Mouse (Mus musculus) left cerebral cortex, postnatal 36 days (tissue): ENCODE results near the gene Map1s. TPM values are rescaled to one million over a fixed set of nuclear protein-coding genes. Genes with fewer than 3 reads are reported as not detected.

Experiments used
- DNase-seq, 2 experiments: peaks; one replicate each; pipeline ENCODE4 v3.0.0; 2021 to 2022; ENCODE audit warnings: low spot score in 2 of 2, mixed read lengths in 1 of 2
- intact Hi-C: fragments of 180-260 bp; cut with DNase I; formaldehyde crosslinking; loops from one replicate; pipeline ENCODE4 v1.15.1; 2025
- total RNA-seq, 2 experiments: library from RNA; stranded (reverse); gene quantifications; 2 replicates each; pipeline ENCODE4 v1.2.3; 2021

The Map1s gene
- total RNA-seq, 2 experiments from 2014 or later = 78.7 to 82.1 TPM

DNA sequence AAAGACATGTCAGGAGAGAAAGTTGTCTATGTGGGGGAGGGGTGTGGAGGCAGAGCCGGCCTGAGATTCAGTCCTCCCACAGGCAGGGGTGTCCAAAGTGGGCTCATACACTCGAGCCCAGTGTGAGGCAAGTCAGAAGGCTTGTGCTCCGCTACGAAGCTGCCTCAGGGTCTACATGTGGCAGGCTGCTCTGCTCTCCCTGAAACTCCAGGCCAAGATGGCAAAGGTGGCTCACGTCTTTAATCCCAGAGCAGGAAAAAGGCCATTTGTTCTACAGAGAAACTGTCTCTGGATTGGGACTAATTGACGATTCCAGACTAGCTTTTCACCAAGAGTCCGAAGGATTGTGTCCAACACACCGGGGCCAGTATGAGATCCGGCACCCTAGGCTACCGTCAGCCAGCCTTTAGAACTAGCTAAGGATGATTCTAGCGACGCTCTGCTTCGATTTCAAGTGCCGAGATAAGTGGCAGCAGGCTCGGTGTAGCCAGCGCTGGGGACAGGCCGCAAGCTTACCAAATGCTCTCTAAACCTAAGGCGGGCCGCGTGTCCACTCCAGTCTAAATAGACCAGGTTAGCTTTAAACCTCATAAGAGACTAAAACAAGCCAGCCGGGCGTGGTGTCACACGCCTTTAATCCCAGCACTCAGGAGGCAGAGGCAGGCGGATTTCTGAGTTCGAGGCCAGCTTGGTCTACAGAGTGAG is 9.3 kb upstream of the Map1s start:
- intact Hi-C loops = loop anchor here (5.0 to 10.0 kb wide), 2 partner anchors 308 to 471 kb away; partner anchors contain the start of gene Use1
- DNase-seq = no peak

GRCm38 (mm10) chr8:70897021-70897680 is 8.6 kb upstream of the Map1s start, which contains the start of gene Rpl18a:
Rpl18a (minus strand) TSS chr8:70897412.
- peak; percentile 93 to 97 for DNase-seq
- intact Hi-C loops = loop anchor here (5.0 to 10.0 kb wide), 2 partner anchors 308 to 470 kb away; partner anchors contain the start of gene Use1

GRCm38 (mm10) chr8:70897681-70898413 is 7.9 kb upstream of the Map1s start:
- intact Hi-C loops = loop anchor here (5.0 to 10.0 kb wide), 2 partner anchors 307 to 469 kb away; partner anchors contain the start of gene Use1
- DNase-seq = peak; percentile 74 to 83

GRCm38 (mm10) chr8:70898661-70899198 is 7.0 kb upstream of the Map1s start:
- DNase-seq = no peak
- intact Hi-C loops = loop anchor here (5.0 to 10.0 kb wide), 2 partner anchors 306 to 469 kb away; partner anchors contain the start of gene Use1

DNA sequence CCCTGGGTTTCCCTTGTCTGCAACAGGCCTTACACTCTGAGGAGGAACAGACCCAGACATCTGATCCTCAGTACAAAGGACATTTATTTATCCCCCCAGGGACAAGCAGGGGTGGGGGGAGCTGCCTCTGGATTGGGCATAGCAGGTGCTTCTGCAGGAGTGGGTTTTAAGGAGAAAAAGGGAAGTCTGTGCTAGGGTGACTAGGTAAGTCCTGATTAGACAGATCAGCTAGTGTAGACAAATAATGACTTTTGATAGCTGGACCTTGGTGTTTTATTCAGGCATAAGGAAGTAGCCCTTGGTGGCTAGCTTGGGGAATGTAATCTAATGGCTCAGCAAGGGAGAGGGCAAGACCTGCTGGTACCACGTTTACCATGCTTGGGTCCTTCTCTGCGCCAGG is 6.5 kb upstream of the Map1s start:
- no peak for DNase-seq
- intact Hi-C loops = loop anchor here (5.0 to 10.0 kb wide), 2 partner anchors 306 to 468 kb away; partner anchors contain the start of gene Use1

GRCm38 (mm10) chr8:70900872-70901387 is 4.8 kb upstream of the Map1s start:
- intact Hi-C loops = no loop called here

DNA sequence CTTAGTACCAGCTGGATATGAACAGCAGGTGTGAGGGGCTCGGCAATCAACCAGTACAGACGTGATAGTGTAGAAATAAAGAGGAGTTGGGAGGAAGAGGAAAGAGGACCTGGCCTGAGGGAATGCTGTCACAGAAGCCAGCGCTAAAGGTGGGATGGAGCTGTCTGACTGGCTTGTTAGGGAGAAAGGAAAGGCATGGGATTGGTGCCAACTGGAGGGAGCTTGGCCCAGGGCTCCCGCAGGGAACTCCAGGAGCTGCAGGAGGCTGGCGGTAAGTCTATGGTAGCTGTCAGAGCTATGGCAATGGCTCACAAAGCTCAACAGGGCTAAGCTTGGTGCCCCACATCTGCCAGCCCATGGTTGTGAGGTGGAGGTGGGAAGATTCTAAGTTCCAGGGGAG is 3.5 kb upstream of the Map1s start:
- no peak for DNase-seq
- intact Hi-C loops = no loop called here

More at GRCm38 (mm10) chr8:70900872-70901387, 4.8 kb upstream of the Map1s start:
- DNase-seq = no peak

DNA sequence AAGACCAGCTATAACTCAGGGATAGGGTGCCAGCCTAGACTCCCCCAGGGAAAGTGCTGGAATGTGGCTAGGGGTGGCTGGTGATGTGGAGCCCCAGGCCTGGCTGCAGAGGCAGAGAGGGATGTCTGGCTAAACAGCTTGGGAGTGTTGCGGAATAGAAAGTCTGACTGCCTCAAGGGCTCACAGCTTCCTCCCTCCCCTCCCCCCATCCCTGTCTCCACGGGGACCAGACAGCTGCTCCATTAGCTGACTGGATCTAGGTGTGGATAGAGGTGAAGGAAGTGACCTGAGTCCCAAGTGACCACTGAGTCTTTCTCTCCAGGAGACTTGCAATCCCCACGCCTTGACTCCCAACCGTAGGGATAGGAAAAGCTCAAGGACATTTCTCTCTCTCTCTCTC is 2.6 kb upstream of the Map1s start:
- intact Hi-C loops = no loop called here
- no peak for DNase-seq

- intact Hi-C loops = no loop called here
- DNase-seq = no peak
Measured at GRCm38 (mm10) chr8:70903582-70903981, 2.1 kb upstream of the Map1s start.

DNA sequence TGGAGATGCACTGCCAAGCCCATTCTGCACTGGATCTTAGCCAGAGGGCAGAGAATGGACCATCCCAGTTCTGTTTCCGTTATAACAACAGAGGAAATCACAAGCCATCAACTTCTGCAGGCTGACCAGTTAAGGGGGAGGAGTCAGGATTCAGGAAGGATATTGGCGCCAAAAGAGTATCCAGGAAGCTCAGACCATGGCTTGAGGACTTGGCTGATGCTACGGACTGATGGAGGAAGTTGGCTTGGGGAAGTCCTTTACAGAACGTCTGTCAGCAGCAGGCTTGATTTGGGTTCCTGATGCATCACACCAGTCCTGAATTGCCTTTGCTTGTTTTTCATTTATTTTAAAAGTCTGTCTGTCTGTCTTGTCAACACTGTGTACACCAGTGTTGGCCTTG is 1.2 kb upstream of the Map1s start:
- intact Hi-C loops = no loop called here
- DNase-seq = no peak

GRCm38 (mm10) chr8:70905463-70905830 is 285 bp upstream of the Map1s start:
- intact Hi-C loops = loop anchor here (5.0 kb wide), 2 partner anchors 367 to 557 kb away; partner anchors contain the start of genes Abhd8, Haus8, Mrpl34 and Myo9b
- no peak for DNase-seq

DNA sequence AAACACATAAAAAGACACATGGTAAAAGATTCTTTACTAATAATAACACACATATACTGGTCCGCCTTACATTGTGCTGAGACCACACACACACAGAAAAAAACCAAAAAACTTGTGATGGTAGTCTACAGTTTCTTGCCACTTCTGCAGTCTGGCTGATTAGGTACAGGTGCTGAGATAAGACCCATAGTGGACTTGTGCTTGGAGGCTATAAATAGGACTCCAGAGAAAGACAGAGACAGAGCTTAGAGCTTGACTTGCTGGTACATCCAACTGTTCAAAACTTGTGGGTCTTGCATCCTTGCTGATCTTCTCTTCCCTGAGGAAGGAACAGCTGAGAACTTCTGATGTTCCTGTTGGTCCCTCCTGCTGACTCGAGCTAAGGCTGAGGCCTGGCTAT is 1.8 kb downstream of the Map1s start:
- intact Hi-C loops = loop anchor here (5.0 kb wide), 2 partner anchors 365 to 555 kb away; partner anchors contain the start of genes Abhd8, Haus8, Mrpl34 and Myo9b

GRCm38 (mm10) chr8:70911596-70911995 is 5.9 kb downstream of the Map1s start:
- DNase-seq = no peak
- intact Hi-C loops = no loop called here

More for the DNA sequence above, 1.8 kb downstream of the Map1s start:
- DNase-seq = no peak

GRCm38 (mm10) chr8:70912955-70913354 is 7.2 kb downstream of the Map1s start:
- no peak for DNase-seq
- intact Hi-C loops = no loop called here

GRCm38 (mm10) chr8:70913523-70913922 is 7.8 kb downstream of the Map1s start:
- intact Hi-C loops = no loop called here
- no peak for DNase-seq

DNA sequence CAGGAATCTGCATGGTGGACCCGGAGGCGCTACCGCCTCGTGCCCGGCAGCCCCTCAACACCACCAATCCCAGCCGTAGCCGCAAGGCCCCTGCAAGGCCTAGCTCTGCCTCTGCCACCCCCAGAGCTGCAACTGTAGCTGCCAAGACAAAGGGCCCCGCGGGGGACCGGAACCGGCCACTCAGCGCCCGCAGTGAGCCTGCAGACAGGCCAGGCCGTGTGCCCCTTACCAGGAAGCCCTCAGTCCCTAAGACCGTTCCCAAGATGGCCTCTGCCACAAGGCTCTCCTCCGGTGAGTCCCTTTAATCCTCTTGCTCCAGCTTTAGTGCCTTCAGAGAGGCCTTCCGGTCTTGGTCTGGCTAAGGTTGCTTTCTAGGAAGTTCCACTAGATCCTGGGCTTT is 9.0 kb downstream of the Map1s start:
- intact Hi-C loops = no loop called here
- DNase-seq = no peak

DNA sequence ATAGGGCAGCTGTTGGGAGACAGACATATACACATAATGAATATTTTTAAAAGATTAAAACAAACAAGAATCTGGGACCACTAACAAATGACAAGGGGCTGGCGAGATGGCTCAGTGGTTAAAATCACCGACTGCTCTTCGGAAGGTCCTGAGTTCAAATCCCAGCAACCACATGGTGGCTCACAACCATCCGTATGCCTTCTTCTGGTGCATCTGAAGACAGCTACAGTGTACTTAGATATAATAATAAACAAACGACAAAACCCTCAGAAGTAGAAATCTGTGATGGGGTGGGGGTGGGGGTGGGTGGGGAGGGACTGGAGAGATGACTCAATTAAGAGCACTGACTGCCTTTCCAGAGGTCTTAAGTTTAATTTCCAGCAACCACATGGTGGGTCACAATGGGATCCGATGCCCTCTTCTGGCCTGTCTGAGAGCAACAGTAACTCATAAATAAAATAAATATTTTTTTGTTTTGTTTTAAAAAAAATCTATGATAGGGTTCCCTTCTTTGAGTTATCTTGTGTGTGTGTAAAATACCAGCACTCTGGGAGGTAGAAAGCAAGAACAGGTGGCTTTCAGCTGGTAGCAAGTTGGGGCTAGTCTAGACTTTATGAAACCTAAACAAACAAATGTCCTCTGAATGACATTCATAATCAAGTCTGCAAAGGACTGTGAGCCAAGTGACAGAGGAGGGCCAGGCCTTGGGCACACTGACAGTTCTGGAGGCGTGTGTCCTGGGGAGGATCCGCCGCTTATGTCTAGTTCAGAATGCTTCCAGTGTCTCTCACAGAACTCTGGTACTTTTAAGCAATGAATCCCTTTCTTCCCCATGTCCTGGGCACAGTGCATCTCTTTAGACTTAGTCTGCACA is 14.6 kb downstream of the Map1s start:
- no peak for DNase-seq
- intact Hi-C loops = no loop called here

GRCm38 (mm10) chr8:70924151-70924550 is 18.4 kb downstream of the Map1s start:
- intact Hi-C loops = no loop called here
- no peak for DNase-seq

GRCm38 (mm10) chr8:70925754-70926153 is 20.0 kb downstream of the Map1s start:
- no peak for DNase-seq
- intact Hi-C loops = no loop called here
